Mouse (Mus musculus) adipocyte (in vitro differentiated cells): ENCODE measurements around the gene Siae.

Experiments used
- DNase-seq: peaks from one replicate; pipeline ENCODE4 v3.0.0-alpha.2; 2016; ENCODE audit warnings: low spot score

The Siae gene

DNA sequence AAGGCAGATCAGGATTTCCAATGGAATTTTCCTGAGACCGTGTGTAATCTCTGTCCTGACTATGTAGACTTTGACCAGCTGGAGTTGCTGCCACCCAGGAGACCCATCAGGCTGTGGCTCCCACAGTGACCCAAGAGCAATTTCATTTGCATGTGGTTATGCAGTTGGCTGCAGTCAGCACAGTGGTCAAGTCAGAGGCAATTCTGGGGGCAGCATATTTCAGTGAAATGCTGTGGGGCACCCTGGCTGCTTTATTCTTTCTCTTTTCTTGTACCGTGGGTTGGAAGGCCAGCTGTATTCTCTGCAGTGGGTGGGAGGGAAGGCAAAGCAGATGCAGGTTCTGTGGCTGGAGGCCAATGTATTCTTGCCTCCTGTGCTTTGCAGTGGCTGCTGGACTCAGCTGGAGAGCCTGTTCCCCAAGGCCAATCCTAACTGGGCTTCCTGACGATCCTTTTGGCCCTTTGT lies 70.6 kb downstream of the Siae start:
- no peak for DNase-seq

DNA sequence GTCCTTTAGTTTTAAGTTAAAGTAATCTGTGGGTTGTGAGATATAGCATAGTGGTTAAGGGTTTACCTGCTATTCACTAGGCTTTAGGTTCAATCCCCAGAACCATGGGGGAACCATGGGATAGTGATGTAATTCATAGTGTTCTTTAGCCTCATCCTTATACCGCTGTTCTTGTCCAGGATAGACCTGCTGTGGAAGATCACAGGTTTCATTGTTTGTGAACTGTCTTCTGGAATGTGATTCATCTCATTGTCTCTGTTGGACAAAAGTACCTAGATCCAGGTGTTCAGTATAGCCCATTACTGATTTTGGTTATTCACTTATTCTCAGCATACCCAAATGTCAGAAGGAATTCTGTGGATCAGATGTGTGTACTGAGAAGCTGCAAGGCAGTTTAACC lies 71.8 kb downstream of the Siae start:
- no peak for DNase-seq

GRCm38 (mm10) chr9:37628581-37628980 lies 73.1 kb downstream of the Siae start:
- DNase-seq, result no peak

GRCm38 (mm10) chr9:37629941-37630340 lies 74.4 kb downstream of the Siae start:
- DNase-seq, result no peak

DNA sequence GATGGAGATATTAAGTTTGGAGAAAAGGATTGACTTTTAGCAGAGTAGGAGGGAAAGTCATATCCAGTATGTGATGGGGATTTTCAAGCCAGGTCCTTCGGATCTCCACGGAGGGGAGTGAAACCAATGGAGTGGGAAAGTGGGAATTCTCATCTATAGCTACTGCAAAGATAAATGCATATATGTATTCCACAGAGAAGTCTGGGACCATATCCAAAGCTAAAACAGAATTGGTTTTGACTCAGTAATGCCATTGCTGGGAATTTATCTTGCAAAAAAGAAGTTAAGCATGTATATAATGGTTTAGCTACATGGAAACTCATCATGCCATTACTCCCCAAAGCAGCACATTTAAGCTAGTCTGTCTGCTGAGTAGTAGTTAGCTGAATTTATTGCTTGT lies 76.8 kb downstream of the Siae start:
- DNase-seq, result no peak

DNA sequence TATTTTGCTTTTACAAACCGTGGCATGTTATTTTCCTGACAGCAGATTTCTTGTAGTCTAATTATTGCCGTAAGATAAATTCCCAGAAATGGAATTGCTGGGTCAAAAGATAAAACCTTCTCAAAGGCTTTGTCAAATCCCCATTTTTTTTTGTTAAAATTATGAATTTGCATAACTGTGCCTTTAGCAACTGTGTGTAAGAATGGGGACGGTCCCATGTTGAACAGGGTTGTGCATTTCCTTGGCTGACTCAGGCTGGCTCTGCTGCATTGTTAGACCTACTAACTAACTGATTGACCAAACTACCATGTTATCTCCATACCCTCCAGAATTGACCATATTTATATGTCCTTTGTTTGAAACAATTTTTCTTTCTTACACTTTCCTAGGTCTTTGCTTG lies 78.8 kb downstream of the Siae start:
- DNase-seq, result no peak

DNA sequence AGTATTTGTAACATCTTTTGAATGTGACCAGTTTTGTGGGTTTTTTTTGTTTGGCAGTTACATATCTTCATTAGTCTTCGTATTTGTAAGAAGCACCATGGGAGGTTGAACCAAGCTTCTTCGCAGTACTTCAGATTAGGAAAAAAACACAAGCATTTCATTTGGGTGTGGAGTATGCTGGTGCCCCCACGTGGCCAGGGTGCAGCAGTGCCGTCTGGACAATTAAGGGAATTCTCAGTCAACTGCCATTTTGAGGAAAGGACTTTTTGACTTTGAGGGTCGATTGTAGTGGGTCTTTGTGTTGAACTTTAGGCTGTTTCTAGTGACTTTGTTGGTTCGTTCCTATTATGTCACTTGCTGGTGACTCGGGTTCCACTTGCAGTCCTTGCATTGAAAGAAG lies 80.8 kb downstream of the Siae start:
- DNase-seq, result peak; percentile 58

DNA sequence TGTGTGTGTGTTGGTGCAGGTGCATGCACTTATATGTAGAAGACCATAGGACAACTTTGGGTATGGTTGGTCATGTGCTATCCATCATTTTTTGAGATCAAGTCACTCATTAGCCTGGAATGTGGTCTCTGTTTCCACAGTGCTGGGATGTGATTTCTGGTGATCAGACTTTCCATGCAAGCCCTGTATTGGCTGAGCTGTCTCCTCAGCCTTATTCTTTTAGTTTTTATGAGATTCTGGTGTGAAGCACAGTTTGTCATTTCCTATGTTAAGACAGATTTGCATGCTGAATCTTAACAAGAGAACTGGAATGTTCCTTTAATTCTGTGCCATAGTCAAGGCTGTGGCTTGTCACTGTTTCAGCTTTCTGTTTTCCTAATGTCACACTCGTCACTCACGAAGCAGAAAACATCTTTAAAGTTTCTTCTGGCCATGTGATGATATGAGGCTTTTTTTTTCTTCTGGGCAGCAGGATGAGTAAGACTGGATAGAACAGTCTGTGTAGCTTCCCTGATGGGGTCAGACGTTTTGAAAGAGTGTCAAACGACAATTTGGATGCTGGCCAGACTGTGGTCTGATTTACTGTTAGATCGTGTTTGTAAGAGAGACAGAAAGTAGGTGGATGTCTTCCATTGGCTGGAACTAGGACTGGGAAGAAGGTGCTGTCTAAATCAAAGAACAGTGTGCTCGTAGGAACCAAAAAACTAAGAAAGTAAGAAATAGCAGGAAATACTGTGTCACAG lies 81.5 kb downstream of the Siae start:
- peak; percentile 34 for DNase-seq

DNA sequence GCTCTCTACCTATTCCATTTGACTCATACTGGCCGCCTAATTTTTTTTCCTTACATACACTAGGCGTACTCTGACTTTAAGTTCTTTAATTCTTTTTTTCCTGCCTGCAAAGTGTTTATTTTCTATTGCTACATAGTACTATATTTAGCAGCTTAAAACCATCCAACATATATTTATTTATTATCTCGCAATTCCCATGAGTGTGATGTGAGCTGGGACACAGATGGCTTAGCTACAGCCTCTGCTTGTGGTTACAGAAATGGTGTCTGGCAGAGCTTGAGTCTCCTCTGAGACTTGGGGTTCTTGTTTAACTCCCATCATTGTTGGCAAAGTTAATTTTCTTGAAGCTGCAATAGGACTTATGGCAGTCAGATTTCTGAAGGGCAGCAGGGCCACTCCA lies 83.2 kb downstream of the Siae start:
- peak; percentile 26 for DNase-seq

GRCm38 (mm10) chr9:37646246-37646645 lies 90.7 kb downstream of the Siae start:
- DNase-seq, result peak; percentile 57

- DNase-seq, result no peak
Observed at GRCm38 (mm10) chr9:37650639-37651038, 95.1 kb downstream of the Siae start.

DNA sequence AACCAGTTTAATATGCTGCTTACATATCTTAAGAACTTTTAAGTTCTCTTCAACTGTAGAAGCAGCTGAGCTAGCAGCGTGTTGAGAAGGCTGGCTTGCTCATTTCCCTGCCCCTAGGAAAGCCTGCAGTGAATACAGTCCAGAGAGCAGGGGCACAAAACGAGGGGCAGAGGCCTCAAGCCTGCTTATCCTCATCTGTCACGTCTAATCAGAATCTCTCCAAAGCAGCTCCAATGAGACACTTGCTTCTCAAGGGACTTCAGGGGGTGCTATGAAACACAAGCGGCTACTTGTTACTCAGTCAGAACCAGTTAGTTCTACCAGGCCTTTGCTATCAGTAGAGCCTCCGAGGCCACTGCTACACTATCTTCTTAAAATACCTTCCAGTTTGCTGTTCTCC lies 98.3 kb downstream of the Siae start:
- no peak for DNase-seq

DNA sequence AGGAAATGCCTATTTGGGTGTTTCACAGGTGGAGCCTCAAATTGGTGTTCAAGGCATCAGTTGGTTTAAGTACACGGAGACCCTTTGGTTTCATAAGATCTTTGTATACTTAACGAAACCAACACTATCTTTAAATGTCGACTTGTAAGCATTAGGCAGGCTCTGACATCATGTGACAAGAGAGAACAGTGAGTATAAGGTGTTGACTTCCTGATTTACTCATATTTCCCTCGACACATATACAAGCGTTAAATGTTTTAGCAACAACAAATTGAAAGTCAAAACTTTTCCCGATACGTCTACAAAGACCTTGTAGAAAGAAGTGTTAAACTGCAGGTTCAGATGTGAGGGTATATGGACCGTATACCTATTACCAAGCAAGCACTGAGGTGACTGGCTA lies 100.5 kb downstream of the Siae start:
- DNase-seq, result no peak

GRCm38 (mm10) chr9:37656439-37656881 lies 101.0 kb downstream of the Siae start:
- DNase-seq, result peak; percentile 39

DNA sequence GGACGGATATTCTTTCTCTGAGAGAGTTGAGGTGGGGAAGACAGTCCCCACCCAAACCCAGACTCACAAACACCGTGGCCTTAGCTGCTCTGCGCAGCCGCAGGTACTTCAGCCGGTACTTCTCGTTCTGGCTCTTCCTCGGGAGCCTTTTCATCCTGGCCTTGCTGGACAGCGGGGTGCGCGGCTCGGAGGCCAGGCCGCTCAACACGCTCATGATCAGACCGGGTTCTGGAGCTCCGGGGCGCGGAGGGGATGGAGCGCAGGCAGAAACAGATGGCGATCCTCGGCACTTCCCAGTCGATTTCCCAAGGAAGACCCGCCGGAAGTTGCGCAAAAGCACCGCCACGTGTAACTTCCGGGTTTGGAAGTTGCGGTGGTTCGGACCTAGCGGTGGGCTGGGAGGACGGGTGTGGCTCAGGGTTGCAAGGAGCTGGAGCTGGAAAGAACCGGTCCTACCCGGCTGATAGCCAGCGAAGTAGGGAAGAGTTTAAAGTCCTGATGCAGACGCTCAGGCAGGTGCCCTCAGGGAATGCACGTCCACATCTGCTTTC lies 101.5 kb downstream of the Siae start, which contains the start of gene Tbrg1:
Tbrg1 (minus strand) TSS at position 382 of the 551 bp plus-strand sequence.
- DNase-seq, result peak; percentile 91

- no peak for DNase-seq
Observed at GRCm38 (mm10) chr9:37659413-37659812, 103.9 kb downstream of the Siae start.

DNA sequence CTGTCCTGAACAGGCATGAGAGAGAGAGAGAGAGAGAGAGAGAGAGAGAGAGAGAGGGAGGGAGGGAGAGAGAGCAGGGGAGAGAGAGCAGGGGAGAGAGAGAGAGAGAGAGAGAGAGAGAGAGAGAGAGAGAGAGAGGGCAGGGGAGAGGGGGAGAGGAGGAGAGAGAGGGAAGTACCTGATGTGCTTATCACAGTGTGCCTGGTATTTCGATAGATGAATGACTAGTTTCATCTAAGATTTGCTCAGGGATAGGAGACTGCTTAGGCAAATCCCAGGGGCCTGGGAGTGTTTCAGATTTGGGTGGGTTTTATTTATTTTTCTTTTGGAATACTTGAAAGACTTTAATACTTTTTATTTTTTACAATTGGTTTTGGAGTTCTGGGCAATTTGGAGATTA lies 107.7 kb downstream of the Siae start:
- DNase-seq, result no peak

- DNase-seq, result no peak
Observed at GRCm38 (mm10) chr9:37664604-37665003, 109.1 kb downstream of the Siae start.

GRCm38 (mm10) chr9:37666045-37666444 lies 110.5 kb downstream of the Siae start:
- DNase-seq, result no peak

DNA sequence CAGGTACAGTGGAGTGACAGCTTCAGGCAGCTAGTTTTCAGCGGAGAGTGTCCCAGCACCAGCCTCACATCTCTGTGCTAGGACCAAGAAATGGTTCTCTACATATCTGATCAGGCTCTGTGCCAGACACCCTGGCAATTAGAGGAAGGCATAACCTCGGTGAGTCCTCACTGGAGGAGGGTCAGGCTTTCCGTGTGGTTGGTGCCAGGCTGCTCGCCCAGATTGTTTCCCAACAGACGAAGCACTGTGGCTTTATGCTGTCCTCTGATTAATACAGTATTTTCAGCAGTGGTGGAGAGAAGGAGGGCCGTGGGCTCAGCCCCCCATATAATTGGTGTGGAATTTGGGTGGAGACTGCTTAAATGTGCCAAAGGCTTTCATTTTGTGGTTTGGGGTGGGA lies 113.6 kb downstream of the Siae start, which contains the start of gene Panx3:
Panx3 (minus strand) TSS at position 121 of the 400 bp plus-strand sequence.
- DNase-seq, result peak; percentile 58

- DNase-seq, result peak; percentile 21
Observed at GRCm38 (mm10) chr9:37669678-37670077, 114.2 kb downstream of the Siae start.

DNA sequence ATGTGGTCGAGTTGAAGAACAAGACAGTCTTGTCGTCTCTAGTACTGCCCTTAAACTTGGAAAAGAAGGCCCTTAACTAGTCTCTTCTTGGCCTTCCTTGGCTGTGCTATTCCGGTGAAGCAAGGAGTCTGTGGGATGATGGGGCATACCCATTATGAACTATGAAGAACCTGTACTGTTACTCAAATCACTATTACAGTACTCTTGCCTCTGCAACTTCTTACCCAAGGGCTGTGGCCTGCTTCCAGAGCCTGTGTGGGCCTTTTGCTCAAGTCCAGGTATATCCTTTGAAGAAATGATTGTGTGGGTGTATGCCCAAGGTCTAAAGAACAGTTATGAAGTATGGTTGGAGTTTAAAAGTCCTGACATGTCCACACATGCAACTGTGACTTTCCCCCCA lies 114.8 kb downstream of the Siae start:
- DNase-seq, result no peak

DNA sequence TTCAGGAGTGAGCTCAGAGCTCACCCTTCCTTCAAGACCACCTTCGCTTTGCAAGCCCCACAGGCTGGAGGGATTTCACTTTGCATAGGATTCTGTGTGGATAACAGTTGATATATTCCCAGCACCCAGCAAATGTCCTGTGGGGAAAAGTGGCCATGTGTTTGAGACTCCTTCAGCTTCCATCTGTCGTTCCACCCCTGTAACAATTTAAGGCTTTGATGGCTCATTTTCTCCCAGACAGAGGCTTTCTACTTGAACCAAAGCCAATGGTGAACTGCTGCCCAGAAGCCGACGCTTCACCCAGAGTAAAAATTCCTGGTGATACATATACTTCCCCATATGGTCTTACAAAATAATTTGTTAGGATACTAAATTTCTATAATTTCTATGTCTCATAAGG lies 119.8 kb downstream of the Siae start:
- peak; percentile 26 for DNase-seq

DNA sequence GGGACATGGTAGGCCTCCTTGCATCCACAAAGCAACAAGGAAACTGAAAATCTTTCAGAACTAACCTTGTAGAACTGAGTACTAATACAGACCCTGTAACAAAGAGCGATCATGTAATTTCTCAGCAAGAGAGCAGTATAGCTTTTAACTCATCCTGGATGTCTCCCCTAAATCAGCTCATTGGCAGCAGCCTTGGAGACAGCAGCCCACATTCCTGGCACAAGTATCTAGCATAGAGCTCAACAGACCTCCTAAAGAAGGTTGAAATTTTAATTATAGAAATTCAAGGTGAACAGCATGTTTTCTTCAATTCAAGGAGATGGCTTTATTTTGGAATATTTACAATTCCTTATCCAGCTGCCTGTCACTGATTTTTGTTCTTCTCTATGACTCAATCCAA lies 125.6 kb downstream of the Siae start:
- no peak for DNase-seq
